8 mouse cellular contexts compared by ENCODE assay signal in the genomic region with DNA sequence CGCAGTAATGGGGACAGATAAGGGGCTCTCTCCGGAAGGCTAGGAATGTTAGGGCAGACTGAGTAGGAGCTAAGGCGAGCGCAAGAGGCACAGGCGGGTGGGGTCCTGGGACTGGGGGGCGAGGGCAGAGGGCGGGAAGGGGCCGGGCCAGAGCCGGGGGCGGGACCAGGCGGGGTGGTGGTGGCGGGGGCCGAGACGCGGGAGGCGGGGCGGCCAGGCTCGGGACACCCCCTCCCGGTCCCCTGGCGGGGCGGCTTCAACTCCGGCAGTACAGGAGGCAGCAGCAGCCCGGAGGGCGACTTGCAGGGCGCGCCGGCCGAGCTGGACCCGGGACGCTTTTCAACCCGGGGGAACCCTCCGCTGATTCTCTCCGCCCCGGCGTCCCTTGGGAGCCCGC. TPM values are rescaled to one million over a fixed set of nuclear protein-coding genes. Genes with fewer than 3 reads are reported as not detected.
DNase-seq lines count a peak whose midpoint lies in the region; ATAC-seq and TF ChIP-seq lines count a peak whose summit lies in the region.

A gene (plus strand): TSS at position 253 of the 397 bp plus-strand sequence.

- peak within 1 kb of the TSS; percentile 89 for H3K9ac ChIP-seq in intestine, postnatal 0 days (ENCODE audit: low read depth, low read length)
- H3K9ac ChIP-seq in limb, embryonic 13.5 days: peak within 1 kb of the TSS; percentile 93
- H3K9ac ChIP-seq in midbrain, embryonic 15.5 days: peak within 1 kb of the TSS; percentile 60

- H3K4me3 ChIP-seq in intestine, postnatal 0 days (ENCODE audit: low read depth, low read length): peak within 1 kb of the TSS; percentile 67
- peak within 1 kb of the TSS; percentile 87 for H3K4me3 ChIP-seq in limb, embryonic 13.5 days
- H3K4me3 ChIP-seq in midbrain, embryonic 15.5 days: peak within 1 kb of the TSS; percentile 57

- H3K4me2 ChIP-seq in intestine, postnatal 0 days (replicated peaks; ENCODE audit: low read depth): peak within 1 kb of the TSS; percentile 91
- peak within 1 kb of the TSS; percentile 73 for H3K4me2 ChIP-seq in limb, embryonic 13.5 days (replicated peaks)
- peak within 1 kb of the TSS; percentile 97 for H3K4me2 ChIP-seq in midbrain, embryonic 15.5 days

- ATAC-seq in intestine, postnatal 0 days: peak; percentile 32
- ATAC-seq in limb, embryonic 13.5 days (ENCODE audit: low FRiP score, low read depth): peak; percentile 70
- peak; percentile 60 for ATAC-seq in midbrain, embryonic 15.5 days (replicated peaks)
- ATAC-seq in megakaryocyte-erythroid progenitor cell, adult 5-6 weeks (replicated peaks; ENCODE audit: low FRiP score, low TSS enrichment, poor library complexity, severe bottlenecking): no peak

- TF ChIP-seq CTCF in brain, embryonic 14.5 days (IDR thresholded peaks at IDR 0.05; ENCODE audit: borderline replicate concordance, extremely low read depth, insufficient read depth, insufficient read length): no peak
- no peak for TF ChIP-seq CTCF in intestine, postnatal 0 days (IDR thresholded peaks at IDR 0.05; ENCODE audit: low read depth)

- H3K27me3 ChIP-seq in intestine, postnatal 0 days (replicated peaks; ENCODE audit: control insufficient read depth, insufficient read depth, low read length): no peaks in the 10 kb centered on the region
- no peaks in the 10 kb centered on the region for H3K27me3 ChIP-seq in limb, embryonic 13.5 days
- peaks cover 4% of the 10 kb centered on the region; the same call in 1 of the 2 replicates for H3K27me3 ChIP-seq in midbrain, embryonic 15.5 days (replicated peaks)

- H3K36me3 ChIP-seq in intestine, postnatal 0 days (ENCODE audit: control insufficient read depth, insufficient read depth): no peaks in the 10 kb centered on the region
- no peaks in the 10 kb centered on the region for H3K36me3 ChIP-seq in limb, embryonic 13.5 days
- H3K36me3 ChIP-seq in midbrain, embryonic 15.5 days (replicated peaks): no peaks in the 10 kb centered on the region

- DNase-seq in embryo, embryonic 10 days (ENCODE audit: low spot score): peak; percentile 63
- DNase-seq in embryo, embryonic 10.5 days (ENCODE audit: low spot score): no peak
- peak; percentile 74 for DNase-seq in brain, embryonic 14.5 days (ENCODE audit: low read depth)
- DNase-seq in heart, adult 11 months: peak; percentile 98

- WGBS in intestine, postnatal 0 days: under 1% methylated on average over 26 of the region's 36 CpGs
- WGBS in limb, embryonic 13.5 days: 0% methylated on average over 27 of the region's 36 CpGs
- under 1% methylated on average over 30 of the region's 36 CpGs for WGBS in midbrain, embryonic 15.5 days

- peak within 1 kb of the TSS; percentile 92 for H3K27ac ChIP-seq in intestine, postnatal 0 days (ENCODE audit: low read depth, low read length)
- H3K27ac ChIP-seq in limb, embryonic 13.5 days: peak within 1 kb of the TSS; percentile 92
- peak within 1 kb of the TSS; percentile 74 for H3K27ac ChIP-seq in midbrain, embryonic 15.5 days

- no peaks in the 10 kb centered on the region for H3K9me3 ChIP-seq in intestine, postnatal 0 days (ENCODE audit: control insufficient read depth)
- no peaks in the 10 kb centered on the region for H3K9me3 ChIP-seq in limb, embryonic 13.5 days
- H3K9me3 ChIP-seq in midbrain, embryonic 15.5 days: no peaks in the 10 kb centered on the region

- peaks cover 11% of the 10 kb centered on the region for H3K4me1 ChIP-seq in intestine, postnatal 0 days (replicated peaks; ENCODE audit: control insufficient read depth, insufficient read depth, low read length)
- H3K4me1 ChIP-seq in limb, embryonic 13.5 days: peaks cover 42% of the 10 kb centered on the region
- peaks cover 38% of the 10 kb centered on the region for H3K4me1 ChIP-seq in midbrain, embryonic 15.5 days

- TF ChIP-seq POLR2A in brain, embryonic 14.5 days (IDR thresholded peaks at IDR 0.05; ENCODE audit: borderline replicate concordance, extremely low read depth, insufficient read depth, insufficient read length, poor library complexity, severe bottlenecking): no peak

RNA-seq across cellular contexts. Expression of the gene that starts here (rescaled TPM):
- polyA plus RNA-seq in brain, embryonic 14.5 days (2012; rRNA removed): 9.0 and 12.4 TPM in 2 replicates
- polyA plus RNA-seq in intestine, postnatal 0 days (2015; fragmentation: Nextera tagmentation; extraction: Ambion mirVana): 4.9 and 5.4 TPM in 2 replicates
- polyA plus RNA-seq in limb, embryonic 13.5 days (2015; fragmentation: Nextera tagmentation; extraction: Ambion mirVana): 8.2 and 9.0 TPM in 2 replicates
- polyA plus RNA-seq in midbrain, embryonic 15.5 days (2015; fragmentation: Nextera tagmentation; extraction: Ambion mirVana): 4.2 and 4.9 TPM in 2 replicates
- total RNA-seq in megakaryocyte-erythroid progenitor cell, adult 5-6 weeks (2014; fragmentation: Nextera tagmentation): not detected in 2 replicates
- total RNA-seq in megakaryocyte-erythroid progenitor cell, adult 5-6 weeks (2017): 0.23 TPM in 1 of 2 replicates, not detected in the other
